Mouse (Mus musculus) urinary bladder, adult 2 months (tissue): ENCODE results near the gene Rfx1. TPM values are rescaled to one million over a fixed set of nuclear protein-coding genes. Genes with fewer than 3 reads are reported as not detected.

ENCODE experiments used
- DNase-seq: peaks from one replicate; pipeline ENCODE4 v3.0.0; 2022; ENCODE audit warnings: low spot score
- polyA plus RNA-seq: library from polyadenylated mRNA; depleted of rRNA; stranded (reverse); fragments of >200 nt; gene quantifications from 2 replicates; pipeline ENCODE4 v1.2.3, GENCODE M21; 2012; rRNA removed

The Rfx1 gene
- 8.0 and 11.0 TPM in 2 replicates for polyA plus RNA-seq

DNA sequence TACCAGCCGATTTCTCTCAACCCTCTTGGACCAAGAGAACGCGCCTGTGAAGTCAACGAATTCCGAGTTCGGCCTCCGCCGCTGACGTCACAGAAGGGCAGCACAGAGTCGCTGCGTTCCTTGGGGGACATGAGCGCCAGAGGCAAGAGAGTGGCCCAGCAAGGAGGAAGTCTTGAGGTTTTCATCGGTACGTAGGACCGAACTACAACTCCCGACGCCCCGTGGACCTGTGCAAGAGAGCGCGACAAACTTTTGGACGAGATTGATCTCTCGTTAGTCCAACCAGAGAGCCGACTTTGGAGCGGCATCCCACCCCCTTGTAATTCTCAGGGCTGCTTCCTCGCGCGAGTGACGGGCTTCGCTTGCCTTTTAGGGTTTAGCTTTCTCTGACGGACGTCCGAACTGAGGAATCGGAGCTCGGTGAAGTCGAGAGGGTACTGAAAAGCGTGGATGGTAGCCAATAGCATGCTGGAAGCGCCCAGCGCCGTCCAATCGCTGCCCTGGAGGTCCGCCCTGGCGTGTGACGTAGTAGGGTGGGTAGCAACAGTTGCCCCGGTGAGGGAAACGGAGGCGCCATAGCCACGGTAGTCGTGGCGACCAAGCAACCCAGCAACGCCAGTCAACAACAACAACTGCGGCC lies at the start of gene Rfx1:
Gene Rfx1 (plus strand): TSS at position 544 of the 640 bp plus-strand sequence.
- peak; percentile 96 for DNase-seq

DNA sequence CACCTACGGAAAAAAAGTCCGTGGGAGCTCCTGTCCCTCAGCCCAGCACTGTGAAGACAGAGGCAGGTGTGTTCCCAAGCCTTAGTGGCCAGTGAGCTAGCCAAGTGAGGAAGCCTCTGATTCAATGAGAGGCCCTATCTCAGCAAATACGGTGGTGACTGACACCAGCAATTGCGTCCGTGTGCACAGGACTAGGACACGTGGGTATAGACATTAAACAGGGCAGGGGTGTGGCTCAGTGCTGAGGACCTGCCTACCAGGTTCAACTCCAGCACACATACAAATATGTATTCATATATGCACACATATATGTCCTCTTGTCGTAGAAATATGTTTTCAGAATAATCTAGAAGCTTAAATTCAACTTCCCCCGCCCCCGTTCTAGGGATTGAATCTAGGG lies 46.9 kb upstream of the Rfx1 start:
- no peak for DNase-seq

DNA sequence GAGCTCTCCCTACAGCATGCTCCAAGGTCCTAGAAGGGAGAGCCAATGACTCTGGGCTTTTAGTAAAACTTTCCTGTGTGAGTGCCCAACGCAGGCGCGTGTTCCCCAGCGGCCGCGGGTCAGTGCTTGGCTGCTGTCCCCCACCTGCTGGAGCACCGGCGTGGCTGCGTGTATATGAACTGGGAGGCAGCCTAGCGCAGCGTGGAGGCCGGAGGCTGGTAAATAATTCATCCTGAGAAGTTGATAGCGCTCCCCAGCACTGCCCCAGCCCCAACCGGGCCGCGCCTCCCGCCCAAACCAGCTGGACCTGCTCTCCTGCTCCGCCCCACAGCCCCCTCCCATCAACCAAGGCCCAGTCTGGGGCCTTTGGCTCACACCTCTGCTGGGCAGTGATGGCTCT lies 45.5 kb upstream of the Rfx1 start, which contains the start of gene Palm3:
Gene Palm3 (plus strand): TSS at position 376 of the 400 bp plus-strand sequence.
- DNase-seq: no peak

DNA sequence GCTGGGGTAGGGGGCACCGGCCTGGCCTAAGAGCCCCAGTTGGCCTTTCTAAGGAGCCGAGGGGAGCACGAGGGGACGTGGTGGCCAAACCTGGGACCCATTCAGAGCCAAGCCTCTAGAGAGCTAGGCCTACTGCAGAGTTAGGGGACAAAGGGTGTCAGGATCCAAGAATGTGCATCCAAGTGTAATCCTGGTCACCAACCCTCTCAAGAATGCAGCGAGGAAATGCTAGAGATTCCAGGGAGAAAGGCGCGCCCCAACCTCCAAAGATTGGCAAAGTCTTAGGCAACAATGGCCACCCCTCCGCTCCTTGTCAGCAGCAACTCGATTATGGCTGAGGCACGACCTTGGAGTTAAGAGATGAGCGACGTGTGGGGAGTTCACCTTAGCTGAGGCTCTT lies 45.1 kb upstream of the Rfx1 start:
- no peak for DNase-seq

DNA sequence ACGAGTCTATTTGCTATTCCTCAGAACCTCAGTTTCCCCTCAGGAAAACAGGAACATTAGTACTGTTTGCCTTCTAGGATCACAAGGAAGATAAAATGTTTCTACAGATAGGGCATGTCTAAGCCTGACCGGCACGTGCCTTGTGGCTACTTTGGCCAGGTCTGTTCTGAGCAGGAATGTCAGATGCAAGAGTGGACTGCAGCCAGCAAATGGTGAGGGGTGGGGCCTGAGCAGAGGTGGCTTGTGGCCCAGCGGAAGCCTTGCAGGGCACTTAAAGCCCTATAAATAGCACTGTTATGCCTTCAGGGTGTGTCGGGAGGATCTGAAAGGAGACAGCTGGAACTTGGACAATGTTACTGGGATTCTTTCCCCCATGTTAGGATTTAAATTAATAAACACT lies 43.5 kb upstream of the Rfx1 start:
- no peak for DNase-seq

DNA sequence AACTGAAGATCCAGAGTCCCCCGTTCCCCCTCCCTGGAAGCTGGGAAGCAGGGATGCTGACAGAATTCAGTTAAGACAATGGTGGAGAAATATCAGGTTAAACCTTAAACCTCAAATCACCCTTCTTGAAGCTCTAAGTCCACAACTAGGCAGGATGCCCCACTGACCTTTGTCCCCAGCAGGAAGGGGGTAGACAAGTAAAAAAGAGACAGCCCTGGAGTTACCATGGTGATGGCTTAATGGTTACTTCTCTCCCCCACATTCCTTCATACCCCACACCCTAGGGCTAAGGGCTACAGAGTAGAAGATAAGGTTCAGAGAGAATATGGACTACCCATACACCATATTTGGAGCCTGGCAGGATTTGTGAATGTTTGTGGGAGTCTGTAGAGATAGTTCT lies 43.0 kb upstream of the Rfx1 start:
- DNase-seq: no peak

DNA sequence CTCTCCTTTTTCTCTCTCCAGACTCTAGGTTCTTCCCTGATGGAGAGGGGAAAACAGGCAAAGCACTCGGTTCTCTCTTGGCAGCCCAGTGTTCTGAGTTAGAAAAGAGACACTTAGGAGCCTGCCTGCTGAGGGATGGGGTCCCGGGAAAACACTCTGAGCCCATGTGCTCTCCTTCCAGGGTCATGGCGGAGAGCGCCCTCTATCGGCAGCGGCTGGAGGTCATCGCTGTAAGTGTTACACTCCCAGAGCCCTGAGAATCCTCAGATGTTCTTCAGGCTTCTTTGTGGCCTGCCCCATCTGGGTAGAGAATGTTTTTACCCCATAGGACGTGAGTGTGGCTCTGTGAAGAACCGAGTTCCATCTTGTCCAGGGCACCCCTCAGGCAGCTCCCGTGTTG lies 42.5 kb upstream of the Rfx1 start:
- DNase-seq: no peak

DNA sequence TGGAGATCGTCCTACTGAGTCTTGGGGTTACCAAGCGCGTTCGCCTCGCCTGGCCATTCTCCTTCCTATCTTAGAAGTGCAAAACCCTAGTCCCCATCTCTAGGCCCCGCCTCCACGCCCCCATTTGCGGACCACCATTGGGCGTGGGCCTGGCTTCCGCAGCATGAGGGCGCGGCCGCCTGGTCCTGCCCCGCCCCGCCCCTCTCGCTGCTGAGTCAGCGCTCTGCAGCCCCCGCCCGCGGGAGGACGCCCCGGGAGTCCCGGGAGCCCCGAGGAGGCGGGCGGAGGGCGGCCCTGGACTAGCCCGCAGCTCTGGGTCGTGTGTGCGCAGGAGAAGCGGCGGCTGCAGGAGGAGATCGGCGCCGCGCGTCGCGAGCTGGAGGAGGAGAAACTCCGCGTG lies 40.8 kb upstream of the Rfx1 start:
- DNase-seq: no peak

DNA sequence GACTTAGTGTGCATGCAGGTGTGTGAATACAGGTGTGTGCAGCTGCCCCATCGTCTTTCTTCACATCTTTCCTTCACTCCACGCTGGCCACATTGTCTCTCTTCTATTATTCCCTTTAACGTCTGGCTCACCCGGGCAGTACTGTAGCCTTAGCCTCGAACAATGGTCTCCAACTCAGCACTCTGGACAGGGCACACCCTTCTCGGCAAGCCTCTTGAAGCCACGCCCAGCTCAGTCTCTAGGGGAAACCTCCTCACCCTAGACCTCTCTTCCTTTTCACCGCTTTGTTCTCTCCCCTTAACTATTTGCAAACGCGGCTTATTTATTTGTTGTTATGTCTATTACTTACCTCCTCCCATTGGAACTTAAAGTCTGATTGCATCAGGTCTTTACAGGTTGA lies 39.2 kb upstream of the Rfx1 start:
- DNase-seq: no peak

DNA sequence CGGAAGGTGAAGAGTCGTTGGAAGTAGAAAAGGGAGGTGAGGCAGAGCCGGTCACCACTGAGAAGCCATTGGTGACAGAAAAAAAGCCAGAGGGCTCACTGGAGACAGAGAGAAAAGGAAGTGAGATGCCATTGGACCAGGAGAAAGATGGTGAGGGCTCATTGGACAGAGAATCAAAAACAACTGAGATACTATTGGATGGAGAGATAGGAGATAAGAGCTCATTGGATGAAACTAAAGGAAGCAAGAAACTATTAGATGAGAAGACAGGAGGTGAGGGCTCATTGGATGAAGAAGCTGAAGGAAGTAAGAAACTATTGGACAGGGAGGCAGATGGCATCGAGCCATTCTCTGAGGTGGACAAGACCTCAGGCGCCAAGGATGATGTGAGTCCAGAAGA lies 37.4 kb upstream of the Rfx1 start:
- no peak for DNase-seq

DNA sequence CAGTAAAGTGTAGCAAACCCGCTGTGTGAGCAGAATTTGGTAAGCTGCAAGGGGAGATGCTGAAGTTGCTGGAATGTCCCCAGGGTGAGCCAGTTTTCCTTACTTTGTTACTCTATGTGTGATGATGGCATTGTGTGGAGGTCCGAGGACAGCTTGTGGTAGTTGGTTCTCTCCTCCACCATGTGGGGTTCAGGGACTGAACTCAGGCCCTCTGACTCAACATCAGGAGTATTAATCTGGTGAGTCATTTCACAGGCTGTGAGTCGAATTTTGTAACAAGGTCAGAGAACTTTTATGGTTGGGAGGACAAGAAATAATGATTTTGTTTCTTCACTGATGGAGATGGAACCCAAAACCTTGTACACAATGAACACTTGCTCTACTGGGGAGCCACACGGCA lies 33.9 kb upstream of the Rfx1 start:
- DNase-seq: no peak

DNA sequence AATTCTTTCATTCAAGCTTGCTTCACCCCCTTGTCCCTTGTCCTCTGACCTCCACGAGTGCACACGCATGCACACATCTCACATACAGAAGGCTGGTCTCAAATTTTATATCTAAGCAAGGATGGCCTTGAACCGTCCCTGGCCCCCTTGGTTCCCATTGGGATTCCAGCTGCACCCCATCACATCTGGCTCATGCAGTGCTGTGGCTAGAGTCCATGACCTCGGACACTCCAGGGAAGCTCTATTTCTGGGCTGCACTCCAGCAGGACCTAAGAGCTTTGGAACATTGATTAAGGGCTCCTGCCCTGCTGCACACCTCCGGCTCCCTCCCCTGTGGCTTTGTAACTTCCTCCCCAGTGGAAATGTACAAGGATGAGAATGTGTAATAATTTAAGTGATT lies 28.6 kb upstream of the Rfx1 start:
- DNase-seq: no peak

DNA sequence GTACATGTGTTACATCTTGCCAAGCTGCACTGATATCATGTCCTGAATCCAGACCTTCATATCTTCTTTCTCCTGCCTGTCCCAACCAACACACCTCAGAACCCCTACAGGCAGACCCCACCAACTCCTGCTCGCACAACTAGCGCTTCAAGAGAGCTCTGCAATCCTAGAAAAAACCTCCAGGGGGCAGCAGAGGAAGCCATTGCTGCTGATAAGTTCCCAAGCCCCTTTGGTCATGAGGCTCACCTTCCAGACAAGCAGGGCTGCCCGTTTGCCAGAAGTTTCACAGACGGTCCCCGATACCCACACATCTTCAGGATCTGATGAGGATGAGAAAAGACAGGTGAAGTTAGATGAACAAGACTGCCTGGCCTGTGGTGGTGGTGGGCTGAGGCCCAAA lies 27.6 kb upstream of the Rfx1 start:
- DNase-seq: no peak

DNA sequence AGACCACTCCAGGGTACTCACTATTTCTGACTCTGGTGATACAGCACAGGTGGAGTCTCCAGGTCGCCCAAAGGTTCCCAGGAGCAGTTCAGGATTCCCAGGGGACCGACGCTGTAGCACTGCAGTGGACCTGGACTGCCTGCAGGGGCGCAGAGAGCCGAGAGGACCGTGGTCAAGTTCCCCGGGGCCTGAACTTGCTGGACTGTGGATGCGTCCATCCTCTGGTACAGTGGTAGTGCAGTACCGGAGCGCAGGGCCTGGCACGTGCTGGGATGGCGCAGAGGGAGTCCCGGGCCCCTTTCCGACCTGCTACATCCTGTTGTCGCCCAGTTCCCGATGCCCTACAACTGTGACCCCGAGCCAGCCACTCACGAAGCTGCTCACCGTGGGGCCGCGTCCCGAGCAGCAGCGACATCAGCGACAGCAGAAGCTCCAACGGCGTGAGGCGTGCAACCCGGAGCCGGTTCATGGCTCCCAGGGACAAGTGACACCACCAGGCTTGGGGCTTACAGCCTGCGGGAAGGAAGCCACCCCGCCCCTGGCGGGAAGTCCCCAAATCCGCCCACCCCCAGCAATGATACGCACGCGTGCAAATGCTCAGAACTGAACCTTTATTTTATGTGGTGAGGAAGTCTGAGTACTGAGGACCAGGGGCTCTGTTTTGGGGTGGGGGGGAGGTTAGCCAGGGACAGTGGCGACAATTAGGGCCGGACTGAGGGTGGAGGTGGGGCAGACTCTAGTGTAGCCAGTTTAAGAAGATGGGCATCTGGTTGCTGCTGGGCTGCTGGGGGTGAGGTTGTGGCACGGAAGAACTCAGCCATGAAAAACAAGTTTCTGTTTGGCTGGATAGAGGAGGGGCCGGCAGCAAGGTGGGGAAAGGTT lies 24.3 kb upstream of the Rfx1 start, which contains the start of gene Il27ra:
Gene Il27ra (minus strand): TSS at position 524 of the 882 bp plus-strand sequence.
- DNase-seq: no peak

DNA sequence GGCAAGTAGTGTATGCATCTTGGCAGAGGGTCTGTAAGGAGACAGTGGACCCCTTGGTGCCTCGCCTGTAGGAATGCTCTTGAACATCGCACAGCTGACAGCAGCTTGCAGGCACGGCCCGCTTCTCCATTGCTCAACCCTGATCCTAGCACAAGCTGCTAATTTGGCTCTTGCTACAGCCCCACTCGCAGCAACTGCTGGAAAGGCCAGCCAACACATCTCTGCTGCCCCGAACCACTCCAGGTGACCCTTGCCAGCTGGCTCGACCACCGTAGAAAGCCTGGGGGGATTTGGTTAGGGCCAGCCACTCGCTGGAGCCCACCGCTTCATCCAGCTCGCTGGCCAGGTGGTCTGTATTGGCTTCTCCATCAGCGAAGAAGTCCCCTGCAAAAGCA lies 23.7 kb upstream of the Rfx1 start:
- DNase-seq: no peak

DNA sequence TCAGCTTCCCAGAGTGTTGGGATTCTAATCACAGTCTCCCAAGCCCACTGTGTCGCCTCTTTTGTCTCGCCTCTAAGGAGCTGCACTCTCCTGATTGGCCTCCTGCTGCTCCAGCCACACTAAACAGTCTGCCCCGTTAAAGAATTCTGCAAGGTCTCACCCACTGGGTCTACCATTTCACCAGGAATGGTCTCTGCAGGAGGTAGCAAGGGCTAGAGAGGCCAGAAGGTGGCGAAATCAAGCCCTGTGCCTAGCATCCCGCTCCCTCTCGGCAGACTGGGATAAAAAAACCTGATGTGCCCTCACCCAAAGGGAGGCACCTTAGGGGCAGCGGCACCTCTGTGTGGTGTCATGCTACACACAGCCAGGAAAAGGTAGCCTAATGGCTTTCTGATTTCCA lies 22.5 kb upstream of the Rfx1 start:
- DNase-seq: no peak

DNA sequence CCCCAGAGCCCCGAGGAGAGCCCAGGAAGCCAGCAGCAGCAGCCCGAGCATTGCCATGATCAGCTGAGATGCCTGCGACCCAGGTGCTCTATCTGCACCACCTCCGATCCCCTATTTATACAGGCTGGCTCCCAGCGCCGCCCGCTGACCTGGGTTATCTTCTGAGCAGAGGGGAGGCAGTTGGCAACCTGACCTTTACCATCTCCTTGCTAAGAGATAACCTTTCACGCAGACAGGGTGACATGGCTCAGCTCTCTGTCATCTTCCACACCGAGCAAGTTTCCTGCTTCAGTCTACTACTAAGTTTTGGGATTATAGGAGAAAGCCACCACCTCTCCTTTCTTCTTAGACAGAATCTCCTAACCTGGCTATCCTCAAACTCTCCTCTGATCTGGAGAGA lies 21.7 kb upstream of the Rfx1 start, which contains the start of gene Rln3:
Gene Rln3 (minus strand): TSS at position 101 of the 400 bp plus-strand sequence.
- no peak for DNase-seq

DNA sequence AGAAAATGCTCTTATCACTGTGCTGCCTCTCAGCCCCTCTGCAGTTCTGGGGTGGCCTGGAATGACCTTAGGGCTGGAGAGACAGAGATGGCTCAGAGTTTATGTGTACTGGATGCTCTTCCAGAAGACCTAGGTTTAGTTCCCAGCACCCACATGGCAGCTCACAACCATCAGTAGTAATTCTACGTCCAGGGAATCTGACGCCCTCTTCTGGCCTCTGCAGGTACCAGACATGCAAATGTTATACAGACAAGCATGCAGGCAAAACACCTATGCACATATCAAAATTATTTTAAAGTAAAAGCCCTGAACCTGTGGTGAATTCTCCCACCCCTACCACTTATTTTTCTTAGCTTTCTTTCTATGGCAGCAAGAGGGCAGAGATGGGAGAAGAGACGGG lies 20.1 kb upstream of the Rfx1 start:
- no peak for DNase-seq

DNA sequence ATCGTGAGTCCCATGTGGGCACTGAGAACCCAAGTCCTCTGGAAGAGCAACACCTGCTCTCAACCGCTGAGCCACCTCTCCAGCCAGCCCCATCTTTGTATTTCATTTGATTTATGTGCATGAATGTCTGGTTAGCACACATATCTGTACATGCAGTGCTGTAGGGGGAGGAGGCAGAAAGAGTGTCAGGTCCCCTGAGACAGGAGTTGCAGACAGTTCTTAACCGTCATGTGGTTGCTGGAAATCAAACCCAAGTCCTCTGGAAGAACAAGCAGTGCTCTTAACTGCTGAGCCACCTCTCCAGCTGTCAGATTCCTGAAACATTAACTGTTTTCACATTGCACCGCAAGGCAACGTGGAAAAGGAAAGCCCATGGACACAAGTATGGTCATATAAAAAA lies 18.5 kb upstream of the Rfx1 start:
- no peak for DNase-seq

DNA sequence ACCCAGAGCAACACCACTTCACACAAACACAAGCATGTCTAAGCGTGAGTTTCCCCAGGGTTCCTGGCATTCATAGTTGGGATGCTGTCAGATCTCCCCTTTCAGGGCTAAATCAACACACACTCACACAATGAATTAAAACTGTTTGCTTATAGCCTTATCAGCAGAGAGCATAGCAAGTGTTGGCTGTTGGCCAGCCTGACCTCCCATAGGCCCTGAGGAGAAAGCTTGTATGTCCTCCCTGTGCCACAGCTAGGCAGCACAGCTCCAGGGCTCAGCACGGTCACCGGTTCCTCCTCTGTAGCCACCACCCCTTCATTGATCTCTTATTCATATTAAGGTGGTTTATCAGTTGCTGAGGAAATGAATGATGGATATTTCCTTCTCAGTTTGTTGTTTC lies 13.9 kb upstream of the Rfx1 start:
- DNase-seq: no peak

DNA sequence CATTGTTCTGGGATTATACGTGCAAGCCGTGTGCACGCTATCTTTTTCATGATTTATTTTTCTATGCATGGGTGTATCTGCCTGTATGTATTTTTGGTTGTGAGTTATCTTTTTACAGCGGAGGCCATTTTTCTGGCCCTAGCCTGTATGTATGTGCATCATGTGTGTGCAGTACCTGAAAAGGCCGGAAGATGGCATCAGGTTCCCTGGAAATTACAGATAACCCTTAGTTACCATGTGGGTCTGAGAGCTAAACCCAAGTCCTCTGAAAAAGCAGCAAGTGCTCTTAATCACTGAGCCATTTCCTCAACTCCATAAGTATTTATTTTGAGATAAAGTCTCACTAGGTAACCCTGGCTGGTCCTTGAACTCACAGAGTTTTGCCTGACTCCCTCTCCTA lies 13.4 kb upstream of the Rfx1 start:
- DNase-seq: no peak

DNA sequence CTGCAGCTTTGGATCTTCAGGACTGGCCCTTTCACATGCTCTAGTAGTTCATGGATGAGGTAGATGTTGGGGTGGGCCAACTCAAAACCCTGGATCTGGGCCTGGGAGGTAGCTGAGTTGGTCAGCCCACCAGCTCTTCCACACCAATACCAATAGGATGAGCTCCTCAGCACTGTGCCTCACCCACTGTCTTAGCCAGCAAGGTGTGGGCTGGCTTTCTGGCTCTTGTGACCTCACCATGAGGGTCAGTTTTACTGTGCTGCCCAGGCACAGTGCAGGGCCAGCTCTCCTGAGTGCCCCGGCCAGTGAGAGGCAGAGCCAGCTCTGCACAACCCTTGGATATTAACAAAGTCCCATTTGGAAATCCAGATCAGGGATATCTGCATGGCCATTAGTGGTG lies 8.8 kb upstream of the Rfx1 start:
- no peak for DNase-seq

DNA sequence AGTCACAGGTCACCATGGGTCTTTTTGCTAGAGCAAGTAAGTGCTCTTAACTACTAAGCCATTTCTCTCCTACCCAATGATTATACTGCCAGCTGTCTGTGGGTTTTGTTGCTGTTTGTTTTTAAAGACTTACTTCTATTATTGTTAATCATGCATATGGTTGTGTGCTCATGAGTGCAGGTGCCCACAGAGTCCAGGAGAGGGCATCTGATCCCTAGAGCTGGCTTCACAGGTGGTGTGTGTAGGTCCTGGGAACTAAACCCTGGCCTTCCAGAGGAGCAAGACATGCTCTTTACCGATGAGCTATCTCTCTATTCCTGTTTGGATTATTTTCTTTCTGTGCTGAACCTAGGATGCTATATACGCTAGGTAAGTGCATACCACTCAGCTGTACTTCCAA lies 7.4 kb upstream of the Rfx1 start:
- DNase-seq: no peak
